Mouse (Mus musculus) R1 (cell line): ENCODE measurements at regions not wholly inside any gene's neighbourhood (a gene's known extent, or its start where the extent isn't known, plus 50 kb on each side); places are given as distances from the start of the nearest gene placed in this dataset.

ENCODE experiments used
- DNase-seq: peaks from one replicate; pipeline ENCODE4 v3.0.0-alpha.2; 2018; ENCODE audit warnings: low read depth, low spot score

DNA sequence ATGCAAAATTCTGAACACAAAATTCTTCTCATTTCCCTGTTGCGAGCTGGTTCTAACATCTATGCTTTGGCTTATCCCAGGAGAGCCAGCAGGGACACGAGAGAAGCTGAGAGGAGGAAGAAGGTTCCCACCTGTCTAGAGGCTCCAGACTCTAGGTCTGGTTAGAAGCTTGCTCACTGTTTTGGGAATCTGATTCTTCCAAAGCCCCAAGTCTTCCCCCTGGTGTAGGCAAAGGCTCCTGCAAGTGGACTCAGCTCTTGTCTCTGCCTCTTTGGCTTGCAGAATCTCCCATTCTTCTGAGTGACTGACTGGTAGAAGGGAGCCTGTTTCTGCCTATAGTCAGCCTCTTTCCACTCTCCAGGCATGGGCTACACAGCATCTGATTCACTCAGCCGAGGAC, 95.8 kb downstream of the Btc start:
- peak; percentile 16 for DNase-seq
